Mouse (Mus musculus) midbrain, embryonic 11.5 days (tissue): ENCODE data around the gene Cox19. TPM values are rescaled to one million over a fixed set of nuclear protein-coding genes. Genes with fewer than 3 reads are reported as not detected.

Experiments
- ATAC-seq: fragments of 200-750 bp; cut with Nextera tagmentation; 2 replicates; pipeline ENCODE4 v1.8.0; 2017; ENCODE audit warnings: moderate TSS enrichment, moderate library complexity; ENCODE audit not compliant: low FRiP score
- DNase-seq: peaks from one replicate; pipeline ENCODE4 v3.0.0; 2015; ENCODE audit warnings: low spot score; ENCODE audit errors: missing footprints
- H3K27ac ChIP-seq: fragments of 300-500 bp; sonication (generic); 2 replicates; pipeline ENCODE4 v1.5.1; 2014; ENCODE audit warnings: low read depth, low read length
- H3K27me3 ChIP-seq: fragments of 300-500 bp; sonication (generic); 2 replicates; pipeline ENCODE4 v1.6.1; 2014; ENCODE audit warnings: mild to moderate bottlenecking, low read length, moderate library complexity, mixed read lengths; ENCODE audit not compliant: control insufficient read depth, insufficient read depth
- H3K36me3 ChIP-seq: fragments of 300-500 bp; sonication (generic); 2 replicates; pipeline ENCODE4 v1.6.1; 2014; ENCODE audit warnings: mild to moderate bottlenecking, low read length, moderate library complexity, mixed read lengths; ENCODE audit not compliant: control insufficient read depth, insufficient read depth
- H3K4me1 ChIP-seq: fragments of 300-500 bp; sonication (generic); 2 replicates; pipeline ENCODE4 v1.6.1; 2014; ENCODE audit warnings: low read length; ENCODE audit not compliant: control insufficient read depth, insufficient read depth
- H3K4me2 ChIP-seq: fragments of 300-500 bp; sonication (generic); 2 replicates; pipeline ENCODE4 v1.6.1; 2014; ENCODE audit warnings: mild to moderate bottlenecking, moderate library complexity
- H3K4me3 ChIP-seq: fragments of 300-500 bp; sonication (generic); 2 replicates; pipeline ENCODE4 v1.5.1; 2014; ENCODE audit warnings: low read depth, low read length
- H3K9ac ChIP-seq: fragments of 300-500 bp; sonication (generic); 2 replicates; pipeline ENCODE4 v1.6.1; 2014; ENCODE audit warnings: low read length
- H3K9me3 ChIP-seq: fragments of 300-500 bp; sonication (generic); 2 replicates; pipeline ENCODE4 v1.6.1; 2016; ENCODE audit warnings: low read length; ENCODE audit not compliant: control insufficient read depth
- WGBS: fragments of 180-500 bp; shearing (Covaris S2); extraction: QIAGEN DNeasy Blood & Tissue Kit; methylation state at CpG from one replicate; pipeline ENCODE4 v1.1.7; 2014; 5-methylcytosine and 5-hydroxymethylcytosine counted together
- polyA plus RNA-seq: library from polyadenylated mRNA; unstranded; fragments of >200 nt; fragmentation: Nextera tagmentation; extraction: Ambion mirVana; gene quantifications from 2 replicates; pipeline ENCODE4 v1.2.1, GENCODE M21; 2014

Gene Cox19
- polyA plus RNA-seq, 1 experiment from 2014 or later, result 133 TPM

DNA sequence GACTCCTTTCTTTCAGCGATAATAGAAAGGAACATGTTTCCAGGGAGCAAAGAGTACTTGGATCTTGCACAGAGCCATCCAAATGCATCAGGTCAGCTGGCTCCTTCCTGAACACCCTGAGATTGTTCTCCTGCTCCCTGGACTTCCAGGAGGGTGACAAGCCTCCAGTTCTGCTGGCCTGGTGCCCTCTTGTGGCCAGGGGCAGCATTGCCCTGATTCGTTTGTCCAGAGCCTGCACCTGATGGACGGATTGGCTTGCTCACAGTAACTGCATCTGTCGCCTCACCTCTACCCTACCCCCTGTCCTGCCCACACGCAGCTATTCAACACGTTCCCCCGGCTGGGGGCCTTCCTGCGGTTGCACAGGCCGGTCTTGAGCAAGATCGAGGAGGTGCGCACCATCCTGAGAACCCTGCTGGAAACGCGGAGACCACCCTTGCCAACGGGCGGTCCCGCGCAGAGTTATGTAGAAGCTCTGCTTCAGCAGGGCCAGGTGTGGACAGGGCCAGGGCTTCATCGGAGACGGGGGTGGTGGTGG is 4.1 kb upstream of the Cox19 start:
- Histone ChIP-seq H3K27me3 (no peaks in the 10 kb centered on the region), H3K4me2 (no peak overlapping the region), H3K36me3 (no peaks in the 10 kb centered on the region), H3K4me1 (no peaks in the 10 kb centered on the region), H3K9ac (no peak overlapping the region), H3K27ac (no peak overlapping the region), H3K4me3 (no peak overlapping the region), H3K9me3 (no peaks in the 10 kb centered on the region)
- DNase-seq, result peak; percentile 97
- ATAC-seq, result peak; percentile 27; the same call in 1 of the 2 replicates
- 36% methylated on average over 19 of the region's 19 CpGs for WGBS

- Histone ChIP-seq H3K9ac (no peak overlapping the region), H3K27me3 (no peaks in the 10 kb centered on the region), H3K36me3 (no peaks in the 10 kb centered on the region), H3K9me3 (no peaks in the 10 kb centered on the region), H3K27ac (no peak overlapping the region), H3K4me2 (no peak overlapping the region), H3K4me1 (no peaks in the 10 kb centered on the region), H3K4me3 (no peak overlapping the region)
- no peak for ATAC-seq
- no peak for DNase-seq
- WGBS, result 88% methylated on average over 11 of the region's 11 CpGs
Observed at GRCm38 (mm10) chr5:139353946-139354345, 2.7 kb upstream of the Cox19 start.

DNA sequence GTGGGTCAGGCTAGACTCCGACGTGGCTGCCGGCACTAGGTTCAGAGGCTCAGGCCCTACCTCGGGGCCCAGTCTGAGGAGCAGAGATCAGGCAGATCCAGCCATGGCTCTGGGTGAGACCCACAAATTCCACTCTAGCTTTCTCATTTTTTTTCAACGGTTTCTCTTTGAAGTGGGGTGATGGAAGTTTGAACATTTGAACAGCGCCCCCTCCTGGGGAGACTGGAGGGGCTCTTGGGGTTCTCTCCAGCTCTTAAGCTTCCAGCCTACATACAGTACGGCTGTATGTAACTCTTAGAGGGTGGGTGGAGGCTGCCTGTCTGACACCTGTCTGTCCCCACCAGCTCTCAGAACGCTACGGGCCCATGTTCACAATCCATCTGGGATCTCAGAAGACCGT is 2.3 kb upstream of the Cox19 start:
- WGBS, result 63% methylated on average over 10 of the region's 10 CpGs
- no peak overlapping the region for H3K4me2 ChIP-seq
- no peaks in the 10 kb centered on the region for H3K4me1 ChIP-seq
- H3K4me3 ChIP-seq, result no peak overlapping the region
- ATAC-seq, result no peak
- no peak overlapping the region for H3K9ac ChIP-seq
- no peaks in the 10 kb centered on the region for H3K9me3 ChIP-seq
- no peak overlapping the region for H3K27ac ChIP-seq
- H3K27me3 ChIP-seq, result no peaks in the 10 kb centered on the region
- H3K36me3 ChIP-seq, result no peaks in the 10 kb centered on the region
- DNase-seq, result peak; percentile 90

- Histone ChIP-seq H3K4me1 (no peaks in the 10 kb centered on the region), H3K4me3 (no peak within 1 kb of the TSS), H3K4me2 (no peak within 1 kb of the TSS), H3K27me3 (no peaks in the 10 kb centered on the region), H3K9me3 (no peaks in the 10 kb centered on the region), H3K9ac (no peak within 1 kb of the TSS), H3K36me3 (no peaks in the 10 kb centered on the region), H3K27ac (no peak within 1 kb of the TSS)
- no peak for ATAC-seq
- 62% methylated on average over 6 of the region's 6 CpGs for WGBS
- no peak for DNase-seq
Observed at GRCm38 (mm10) chr5:139352317-139352716, 1.1 kb upstream of the Cox19 start, which contains the start of gene Cyp2w1. Cyp2w1 (plus strand) TSS chr5:139352617.

DNA sequence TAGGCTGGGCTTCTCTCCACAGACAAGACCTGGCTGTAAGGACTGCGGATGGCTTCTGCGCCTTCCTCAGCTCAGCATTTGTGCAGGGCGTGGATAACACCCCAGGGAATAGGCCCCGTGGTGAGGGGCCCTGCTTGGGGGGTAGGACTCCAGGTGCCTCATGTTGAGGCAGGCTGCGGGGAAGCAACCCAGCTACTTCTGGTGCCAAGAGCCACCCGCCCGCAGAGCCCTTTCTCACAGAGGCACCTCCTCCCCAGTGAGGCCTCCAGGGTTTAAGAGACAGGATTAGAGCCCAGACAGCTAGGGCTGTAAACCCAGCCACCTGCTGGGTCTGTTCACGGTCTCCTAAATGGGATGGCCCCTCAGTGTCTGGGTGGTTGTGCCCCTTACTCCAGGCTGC is 410 bp upstream of the Cox19 start:
- WGBS, result 25% methylated on average over 8 of the region's 8 CpGs
- H3K4me3 ChIP-seq, result no peak overlapping the region
- no peaks in the 10 kb centered on the region for H3K4me1 ChIP-seq
- no peak for DNase-seq
- H3K9me3 ChIP-seq, result no peaks in the 10 kb centered on the region
- no peak overlapping the region for H3K27ac ChIP-seq
- H3K27me3 ChIP-seq, result no peaks in the 10 kb centered on the region
- no peaks in the 10 kb centered on the region for H3K36me3 ChIP-seq
- H3K4me2 ChIP-seq, result no peak overlapping the region
- H3K9ac ChIP-seq, result no peak overlapping the region
- ATAC-seq, result no peak

- 80% methylated on average over 6 of the region's 6 CpGs for WGBS
Observed at GRCm38 (mm10) chr5:139349713-139350112, 1.5 kb downstream of the Cox19 start.

DNA sequence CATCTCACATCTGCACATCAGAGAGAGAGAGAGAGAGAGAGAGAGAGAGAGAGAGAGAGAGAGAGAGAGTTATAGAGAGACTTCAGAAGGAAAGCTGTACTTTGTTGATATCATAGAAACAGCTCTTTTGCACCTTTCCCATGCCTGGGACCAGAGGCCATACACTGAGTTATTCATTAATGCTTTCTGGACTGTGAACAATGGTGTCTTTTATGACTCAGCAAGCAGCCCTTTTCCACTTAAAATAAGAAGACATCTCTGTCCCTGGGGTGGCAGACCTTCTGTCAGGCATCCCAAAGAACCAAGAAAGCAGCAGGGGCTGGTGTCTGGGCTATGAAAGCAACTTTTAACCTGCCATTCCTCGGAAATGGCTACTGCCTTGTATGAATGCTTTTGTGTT is 4.0 kb downstream of the Cox19 start:
- no peaks in the 10 kb centered on the region; the same call in 1 of the 2 replicates for H3K36me3 ChIP-seq
- no peaks in the 10 kb centered on the region for H3K9me3 ChIP-seq
- no peaks in the 10 kb centered on the region for H3K27me3 ChIP-seq
- H3K4me1 ChIP-seq, result peaks cover 2% of the 10 kb centered on the region
- no peak overlapping the region for H3K9ac ChIP-seq
- no peak overlapping the region for H3K27ac ChIP-seq
- 48% methylated on average over 1 of the region's 1 CpGs for WGBS
- ATAC-seq (no peak), DNase-seq (no peak)
- H3K4me2 ChIP-seq, result no peak overlapping the region
- H3K4me3 ChIP-seq, result no peak overlapping the region

More at GRCm38 (mm10) chr5:139349713-139350112, 1.5 kb downstream of the Cox19 start:
- H3K27me3 ChIP-seq, result no peaks in the 10 kb centered on the region
- no peaks in the 10 kb centered on the region for H3K9me3 ChIP-seq
- H3K36me3 ChIP-seq, result no peaks in the 10 kb centered on the region
- ATAC-seq (no peak), DNase-seq (no peak)
- no peaks in the 10 kb centered on the region; the same call in 1 of the 2 replicates for H3K4me1 ChIP-seq
- H3K4me3 ChIP-seq, result no peak overlapping the region
- H3K9ac ChIP-seq, result no peak overlapping the region
- no peak overlapping the region for H3K4me2 ChIP-seq
- H3K27ac ChIP-seq, result no peak overlapping the region

GRCm38 (mm10) chr5:139345364-139345714 is 5.9 kb downstream of the Cox19 start:
- Histone ChIP-seq H3K9me3 (no peaks in the 10 kb centered on the region), H3K4me3 (peak overlapping the region; percentile 61), H3K27me3 (no peaks in the 10 kb centered on the region), H3K27ac (no peak overlapping the region), H3K4me2 (peak overlapping the region; percentile 88), H3K4me1 (peaks cover 2% of the 10 kb centered on the region), H3K36me3 (peaks cover 4% of the 10 kb centered on the region), H3K9ac (peak overlapping the region; percentile 83)
- 9% methylated on average over 5 of the region's 5 CpGs for WGBS
- no peak; the same call in 1 of the 2 replicates for ATAC-seq
- DNase-seq, result no peak

DNA sequence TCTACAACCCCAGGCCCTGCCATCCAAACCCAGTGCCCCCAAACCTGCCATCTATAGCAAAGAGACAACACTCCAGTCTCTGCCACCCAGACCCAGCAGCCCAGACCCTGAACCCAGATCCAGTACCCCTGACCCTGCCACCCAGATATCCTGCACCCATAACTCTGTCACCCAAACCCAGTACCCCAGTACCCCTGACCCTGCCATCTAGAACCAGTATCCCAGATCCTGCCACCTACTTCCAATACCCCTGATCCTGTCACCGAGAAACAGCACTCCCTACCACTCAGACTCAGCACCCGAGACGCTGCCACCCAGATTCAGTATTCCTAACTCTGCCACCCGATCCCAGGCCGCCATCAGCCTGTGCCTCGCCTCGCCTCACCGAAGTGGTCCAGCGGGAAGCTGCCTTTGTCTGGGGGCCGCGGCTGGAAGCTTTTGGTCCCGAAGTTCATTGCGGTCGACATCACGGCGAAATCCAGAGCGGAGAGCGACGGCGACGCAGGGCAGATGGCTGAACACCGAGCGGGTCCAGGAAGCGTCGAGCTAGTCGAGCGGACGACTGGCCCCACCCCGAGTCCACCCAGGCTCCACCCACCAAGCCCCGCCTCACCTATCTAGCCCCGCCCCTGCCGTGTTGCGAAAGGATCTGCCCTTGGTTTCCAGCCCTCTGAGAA is 6.4 kb downstream of the Cox19 start:
- peak; percentile 94 for ATAC-seq
- Histone ChIP-seq H3K27me3 (no peaks in the 10 kb centered on the region), H3K36me3 (peaks cover 4% of the 10 kb centered on the region), H3K4me1 (peaks cover 2% of the 10 kb centered on the region), H3K9ac (peak overlapping the region; percentile 83), H3K27ac (peak overlapping the region; percentile 40; the same call in 1 of the 2 replicates), H3K4me2 (peak overlapping the region; percentile 88), H3K4me3 (peak overlapping the region; percentile 61), H3K9me3 (no peaks in the 10 kb centered on the region)
- under 1% methylated on average over 33 of the region's 33 CpGs for WGBS
- DNase-seq, result peak; percentile 100
